Comparison of ENCODE assay signal across 24 mouse cellular contexts in genomic region chr13:70149899-70150184, GRCm38 (mm10).
DNase-seq lines count a peak whose midpoint lies in the region; ATAC-seq lines count a peak whose summit lies in the region.
"Had no signal": no experiment of that assay in that cellular context is flagged by ENCODE, and none has a peak within 500 bp of the region (broad histone marks: within the 10 kb centered on the region; RNA-seq: fewer than 3 reads in every experiment).

No protein-coding gene starts in this region.

- no peaks in the 10 kb centered on the region for H3K9me3 ChIP-seq in forebrain, embryonic 14.5 days (replicated peaks; ENCODE audit: control insufficient read depth, low read length)
- no peaks in the 10 kb centered on the region for H3K9me3 ChIP-seq in forebrain, embryonic 11.5 days (ENCODE audit: control insufficient read depth, low read length)
- H3K9me3 ChIP-seq in kidney, embryonic 16.5 days (ENCODE audit: low read length), result no peaks in the 10 kb centered on the region
- no peaks in the 10 kb centered on the region for H3K9me3 ChIP-seq in embryonic facial prominence, embryonic 12.5 days
- H3K9me3 ChIP-seq in neural tube, embryonic 12.5 days, result no peaks in the 10 kb centered on the region
- H3K9me3 ChIP-seq: embryonic facial prominence, embryonic 15.5 days; stomach, embryonic 15.5 days had no signal

- H3K4me2 ChIP-seq in forebrain, embryonic 14.5 days (ENCODE audit: low read length), result no peak overlapping the region
- H3K4me2 ChIP-seq in forebrain, embryonic 11.5 days (ENCODE audit: low read depth, low read length, severe bottlenecking), result no peak overlapping the region
- peak overlapping the region; percentile 29 for H3K4me2 ChIP-seq in kidney, embryonic 16.5 days (replicated peaks; ENCODE audit: low read depth, low read length)
- H3K4me2 ChIP-seq in embryonic facial prominence, embryonic 12.5 days (replicated peaks), result no peak overlapping the region
- H3K4me2 ChIP-seq in neural tube, embryonic 12.5 days (replicated peaks), result peak overlapping the region; percentile 19
- H3K4me2 ChIP-seq: embryonic facial prominence, embryonic 15.5 days; heart, embryonic 11.5 days; stomach, embryonic 15.5 days had no signal

- H3K36me3 ChIP-seq in forebrain, embryonic 14.5 days (ENCODE audit: control insufficient read depth, insufficient read depth, low read length), result no peaks in the 10 kb centered on the region
- no peaks in the 10 kb centered on the region for H3K36me3 ChIP-seq in forebrain, embryonic 11.5 days (ENCODE audit: control insufficient read depth, insufficient read depth, low read length)
- no peaks in the 10 kb centered on the region for H3K36me3 ChIP-seq in kidney, embryonic 16.5 days (ENCODE audit: insufficient read depth, low read length)
- H3K36me3 ChIP-seq in embryonic facial prominence, embryonic 12.5 days, result no peaks in the 10 kb centered on the region
- H3K36me3 ChIP-seq in neural tube, embryonic 12.5 days, result no peaks in the 10 kb centered on the region
- H3K36me3 ChIP-seq: embryonic facial prominence, embryonic 15.5 days; stomach, embryonic 15.5 days had no signal

- H3K4me1 ChIP-seq in forebrain, embryonic 14.5 days (ENCODE audit: control insufficient read depth, insufficient read depth, low read length), result peaks cover 15% of the 10 kb centered on the region
- H3K4me1 ChIP-seq in forebrain, embryonic 11.5 days (replicated peaks; ENCODE audit: control insufficient read depth, insufficient read depth, low read length), result no peaks in the 10 kb centered on the region; the same call in 1 of the 2 replicates
- H3K4me1 ChIP-seq in kidney, embryonic 16.5 days (ENCODE audit: insufficient read depth, low read length), result no peaks in the 10 kb centered on the region
- peaks cover 4% of the 10 kb centered on the region; the same call in 1 of the 2 replicates for H3K4me1 ChIP-seq in embryonic facial prominence, embryonic 12.5 days
- H3K4me1 ChIP-seq in neural tube, embryonic 12.5 days, result peaks cover 10% of the 10 kb centered on the region
- H3K4me1 ChIP-seq: stomach, embryonic 15.5 days had no signal

- H3K9ac ChIP-seq in forebrain, embryonic 14.5 days (ENCODE audit: low read length), result no peak overlapping the region
- H3K9ac ChIP-seq in forebrain, embryonic 11.5 days (ENCODE audit: low read length), result no peak overlapping the region
- no peak overlapping the region for H3K9ac ChIP-seq in kidney, embryonic 16.5 days (replicated peaks; ENCODE audit: low read length)
- H3K9ac ChIP-seq in embryonic facial prominence, embryonic 12.5 days, result no peak overlapping the region
- no peak overlapping the region for H3K9ac ChIP-seq in neural tube, embryonic 12.5 days
- H3K9ac ChIP-seq: embryonic facial prominence, embryonic 15.5 days; stomach, embryonic 15.5 days had no signal

- no peak for DNase-seq in forebrain, embryonic 14.5 days (ENCODE audit: low spot score)
- DNase-seq in forebrain, embryonic 11.5 days (ENCODE audit: low spot score), result no peak
- no peak for DNase-seq in kidney, postnatal 25 days
- no peak for DNase-seq in kidney, postnatal 14 days
- DNase-seq: adrenal gland, postnatal 10 days; cerebellum, adult 9-10 months; heart, postnatal 14 days; kidney, adult 2 months; kidney, postnatal 4 days; liver; lung, postnatal 10 days; retina, postnatal 1 day; thymus, adult 18-20 months; thymus, postnatal 4 days had no signal

- peak; percentile 57; the same call in 1 of the 2 replicates for ATAC-seq in forebrain, embryonic 14.5 days
- no peak for ATAC-seq in forebrain, embryonic 11.5 days (replicated peaks; ENCODE audit: low FRiP score)
- ATAC-seq in kidney, embryonic 16.5 days (ENCODE audit: low FRiP score, low TSS enrichment), result no peak
- ATAC-seq in embryonic facial prominence, embryonic 12.5 days (ENCODE audit: insufficient number of reproducible peaks, insufficient read depth, low FRiP score, low TSS enrichment), result 0 out of 2 replicates have a peak, but pooled peaks have one; percentile 22
- peak; percentile 51 for ATAC-seq in neural tube, embryonic 12.5 days (ENCODE audit: low FRiP score, low read depth)
- no peak for ATAC-seq in activated CD4-positive, CD25-positive, alpha-beta regulatory T cell, adult 4 months
- ATAC-seq: CD4-positive, CD25-positive, alpha-beta regulatory T cell, adult 4 months; inflammation-experienced regulatory T-cells, adult 6 months; Patski had no signal

- no peak overlapping the region for H3K27ac ChIP-seq in forebrain, embryonic 14.5 days (ENCODE audit: low read depth, low read length)
- H3K27ac ChIP-seq in forebrain, embryonic 11.5 days (ENCODE audit: low read depth, low read length), result no peak overlapping the region
- H3K27ac ChIP-seq in kidney, embryonic 16.5 days (ENCODE audit: low read length), result no peak overlapping the region
- H3K27ac ChIP-seq in embryonic facial prominence, embryonic 12.5 days, result no peak overlapping the region
- H3K27ac ChIP-seq in neural tube, embryonic 12.5 days, result no peak overlapping the region
- H3K27ac ChIP-seq: embryonic facial prominence, embryonic 15.5 days; stomach, embryonic 15.5 days had no signal

- H3K27me3 ChIP-seq in forebrain, embryonic 14.5 days (replicated peaks; ENCODE audit: control insufficient read depth, insufficient read depth, low read length), result no peaks in the 10 kb centered on the region
- no peaks in the 10 kb centered on the region for H3K27me3 ChIP-seq in forebrain, embryonic 11.5 days (ENCODE audit: control insufficient read depth, insufficient read depth, low read length)
- H3K27me3 ChIP-seq in kidney, embryonic 16.5 days (ENCODE audit: insufficient read depth, low read length), result no peaks in the 10 kb centered on the region
- H3K27me3 ChIP-seq in embryonic facial prominence, embryonic 12.5 days, result 0 out of 2 replicates have a peak, but pooled peaks cover 5% of the 10 kb centered on the region
- H3K27me3 ChIP-seq in neural tube, embryonic 12.5 days (replicated peaks), result no peaks in the 10 kb centered on the region
- H3K27me3 ChIP-seq: embryonic facial prominence, embryonic 15.5 days had no signal

- no peak overlapping the region for H3K4me3 ChIP-seq in forebrain, embryonic 14.5 days (ENCODE audit: low read depth, low read length)
- H3K4me3 ChIP-seq in forebrain, embryonic 11.5 days (ENCODE audit: low read depth, low read length), result no peak overlapping the region
- H3K4me3 ChIP-seq in kidney, embryonic 16.5 days (ENCODE audit: low read length), result no peak overlapping the region
- H3K4me3 ChIP-seq in embryonic facial prominence, embryonic 12.5 days, result no peak overlapping the region
- H3K4me3 ChIP-seq in neural tube, embryonic 12.5 days, result no peak overlapping the region
- H3K4me3 ChIP-seq: embryonic facial prominence, embryonic 15.5 days; stomach, embryonic 15.5 days had no signal

- WGBS in forebrain, embryonic 14.5 days, result 41% methylated on average over 10 of the region's 10 CpGs
- 46% methylated on average over 10 of the region's 10 CpGs for WGBS in forebrain, embryonic 11.5 days
- WGBS in kidney, embryonic 16.5 days, result 29% methylated on average over 10 of the region's 10 CpGs
- 29% methylated on average over 10 of the region's 10 CpGs for WGBS in embryonic facial prominence, embryonic 12.5 days
- 31% methylated on average over 10 of the region's 10 CpGs for WGBS in neural tube, embryonic 12.5 days

Comparison
In these comparisons a context has a peak if more than half of its experiments do, and no peak if none do; other contexts are left out.
1. ATAC-seq: peak in forebrain, embryonic 14.5 days (single experiment), embryonic facial prominence, embryonic 12.5 days (single experiment) and neural tube, embryonic 12.5 days (single experiment); none in forebrain, embryonic 11.5 days (single experiment), kidney, embryonic 16.5 days (single experiment) and activated CD4-positive, CD25-positive, alpha-beta regulatory T cell, adult 4 months (single experiment).
2. H3K4me2 ChIP-seq: peak in kidney, embryonic 16.5 days (single experiment) and neural tube, embryonic 12.5 days (single experiment); none in forebrain, embryonic 14.5 days (single experiment), forebrain, embryonic 11.5 days (single experiment) and embryonic facial prominence, embryonic 12.5 days (single experiment).